Mouse (Mus musculus) liver, postnatal 0 days (tissue): ENCODE measurements around the gene Insl5.

Source experiments
- CTCF ChIP-seq: sonication (generic); IDR thresholded peaks from 2 replicates; pipeline ENCODE4 v1.5.1; 2016; ENCODE audit warnings: antibody characterized with exemption, low read depth
- EP300 ChIP-seq: IDR thresholded peaks from 2 replicates; pipeline ENCODE4 v1.6.1; 2016; ENCODE audit warnings: antibody characterized with exemption, low read depth, mild to moderate bottlenecking

DNA sequence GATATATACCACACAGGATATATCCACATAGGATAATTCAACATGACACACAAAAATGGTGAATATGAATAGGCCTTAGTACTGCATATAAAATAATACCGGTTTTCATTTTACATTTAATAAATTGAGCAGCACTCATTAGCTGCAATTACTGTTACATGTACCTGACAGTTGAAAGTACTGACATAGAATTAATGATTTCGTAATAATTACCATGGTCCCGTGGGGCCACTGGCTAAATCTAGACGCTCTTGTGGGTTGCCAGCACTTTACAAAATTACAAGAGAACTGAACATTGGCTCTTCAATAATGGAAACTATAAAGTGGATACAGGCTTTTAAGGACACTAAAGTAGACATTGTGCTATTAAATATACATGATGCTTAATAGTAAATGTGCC lies 22.0 kb downstream of the Insl5 start:
- no peak for TF ChIP-seq CTCF
- TF ChIP-seq EP300 = no peak
